Mouse (Mus musculus): ENCODE measurements at regions not wholly inside any gene's neighbourhood (a gene's known extent, or its start where the extent isn't known, plus 50 kb on each side); places are given as distances from the start of the nearest gene placed in this dataset.

DNA sequence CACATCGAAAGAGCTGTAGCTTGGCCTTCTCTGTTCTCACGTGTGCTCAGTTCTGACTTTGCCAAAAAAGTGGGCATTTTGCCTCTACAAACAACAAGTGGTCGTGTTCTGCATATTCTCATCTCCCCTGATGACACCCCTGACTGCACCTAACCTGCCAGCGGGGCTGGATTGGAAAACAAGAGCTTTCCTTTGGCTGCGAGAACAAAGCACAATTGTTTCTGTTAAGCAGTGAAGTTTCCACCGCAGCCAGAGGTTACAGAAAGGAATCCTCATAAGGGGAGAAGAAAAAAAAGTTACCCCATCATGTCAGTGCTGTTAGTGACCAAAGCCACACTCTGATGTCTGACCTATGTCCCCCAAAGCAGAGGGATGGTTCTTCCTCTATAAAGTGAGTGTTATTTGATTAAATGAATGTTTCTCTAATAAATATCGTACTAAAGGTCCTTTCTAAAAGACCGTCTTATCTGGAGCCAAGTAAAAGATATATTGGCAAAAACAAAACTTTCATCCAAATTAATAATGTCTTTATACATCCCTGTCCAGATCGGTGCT lies 371.4 kb upstream of the Intu start:
- no peak overlapping the region for H3K4me2 ChIP-seq (replicated peaks)
- no peak overlapping the region for H3K9ac ChIP-seq
- no peaks in the 10 kb centered on the region for H3K4me1 ChIP-seq
- ATAC-seq (ENCODE audit: low FRiP score, low read depth): no peak
- H3K27ac ChIP-seq: no peak overlapping the region
- H3K36me3 ChIP-seq: no peaks in the 10 kb centered on the region
- WGBS: 69% methylated on average over 9 of the region's 9 CpGs
- no peaks in the 10 kb centered on the region for H3K27me3 ChIP-seq (replicated peaks)
- no peaks in the 10 kb centered on the region for H3K9me3 ChIP-seq
- H3K4me3 ChIP-seq: no peak overlapping the region

DNA sequence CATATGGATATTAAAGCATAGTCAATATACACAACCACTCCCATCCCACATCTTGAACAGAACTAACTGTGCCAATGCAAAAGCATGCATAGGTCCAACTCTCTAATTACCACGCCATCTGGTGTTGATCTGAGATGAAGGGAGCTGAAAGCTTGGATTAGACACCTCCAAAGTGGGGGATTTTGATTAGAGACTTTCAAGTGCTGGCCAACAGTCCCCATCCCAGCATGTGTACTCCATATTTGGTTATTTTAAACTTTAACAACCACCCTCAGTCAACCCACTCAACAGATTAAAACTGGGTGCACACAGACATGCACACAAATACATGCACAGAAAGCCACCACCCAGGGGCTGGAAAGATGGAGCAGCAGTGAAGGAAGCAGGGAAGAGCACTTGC lies 366.9 kb upstream of the Intu start:
- H3K27me3 ChIP-seq (replicated peaks): no peaks in the 10 kb centered on the region
- H3K4me1 ChIP-seq: no peaks in the 10 kb centered on the region
- no peak overlapping the region for H3K9ac ChIP-seq
- no peak overlapping the region for H3K4me3 ChIP-seq
- no peaks in the 10 kb centered on the region for H3K36me3 ChIP-seq
- ATAC-seq (ENCODE audit: low FRiP score, low read depth): no peak
- H3K27ac ChIP-seq: no peak overlapping the region
- H3K9me3 ChIP-seq: no peaks in the 10 kb centered on the region
- WGBS: 93% methylated on average over 1 of the region's 1 CpGs
- H3K4me2 ChIP-seq (replicated peaks): no peak overlapping the region

DNA sequence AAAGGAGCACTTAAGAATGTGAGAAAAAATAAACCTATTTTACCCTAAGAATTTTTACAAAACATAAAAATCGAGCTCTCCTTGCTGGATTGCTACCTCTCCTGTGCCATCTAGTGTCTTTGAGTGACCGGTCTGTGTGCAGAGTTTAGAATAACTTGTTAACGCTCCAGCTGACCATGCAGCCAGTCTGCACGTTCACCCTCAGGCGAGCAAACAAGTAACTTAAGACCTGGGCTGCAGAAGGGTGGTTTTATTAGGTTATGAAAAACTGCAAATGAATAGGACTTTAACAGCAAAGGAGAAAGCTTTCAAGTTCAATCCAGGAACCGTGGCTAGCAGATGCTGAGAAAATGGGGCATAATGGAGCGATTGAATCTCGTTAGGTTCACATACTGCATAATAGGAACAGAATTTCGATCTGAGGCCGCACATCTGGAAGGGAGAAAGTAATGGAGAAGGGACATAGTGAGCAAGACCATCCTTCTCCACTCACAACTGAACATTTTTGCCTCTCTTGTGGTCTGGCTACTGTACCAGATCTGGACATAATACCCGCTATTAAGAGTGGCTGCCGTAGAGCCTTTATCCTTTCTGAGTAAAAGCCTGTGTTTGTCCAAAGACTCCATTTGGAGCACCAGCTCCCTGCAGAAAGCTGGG lies 363.0 kb upstream of the Intu start:
- Histone ChIP-seq H3K4me2 (replicated peaks) (no peak overlapping the region), H3K4me1 (no peaks in the 10 kb centered on the region), H3K27ac (no peak overlapping the region), H3K27me3 (replicated peaks) (no peaks in the 10 kb centered on the region), H3K9me3 (no peaks in the 10 kb centered on the region), H3K4me3 (no peak overlapping the region), H3K9ac (no peak overlapping the region), H3K36me3 (no peaks in the 10 kb centered on the region)
- no peak for ATAC-seq (ENCODE audit: low FRiP score, low read depth)
- 79% methylated on average over 12 of the region's 12 CpGs for WGBS

DNA sequence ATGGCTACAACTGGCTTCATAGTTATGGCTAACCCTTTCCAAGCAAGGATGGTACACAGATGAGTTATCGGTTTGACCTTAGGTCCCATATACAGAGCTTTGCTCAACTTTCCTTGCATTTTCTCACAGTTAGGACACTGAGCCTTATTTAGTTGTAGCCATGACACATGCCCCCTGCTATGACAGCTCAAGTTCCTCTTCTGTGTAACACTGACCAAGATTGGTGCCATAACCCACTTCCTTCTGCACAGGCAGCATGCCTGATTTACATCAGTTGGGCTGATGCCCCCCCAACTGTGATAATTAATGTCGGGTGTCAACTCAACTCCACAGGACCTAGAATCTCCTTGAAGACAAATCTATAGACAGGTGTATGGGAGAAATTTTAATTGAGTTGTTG lies 361.5 kb upstream of the Intu start:
- 88% methylated on average over 2 of the region's 2 CpGs for WGBS
- H3K27me3 ChIP-seq (replicated peaks): no peaks in the 10 kb centered on the region
- no peak overlapping the region for H3K9ac ChIP-seq
- ATAC-seq (ENCODE audit: low FRiP score, low read depth): no peak
- no peaks in the 10 kb centered on the region for H3K36me3 ChIP-seq
- H3K4me2 ChIP-seq (replicated peaks): no peak overlapping the region
- no peaks in the 10 kb centered on the region for H3K9me3 ChIP-seq
- H3K27ac ChIP-seq: no peak overlapping the region
- H3K4me3 ChIP-seq: no peak overlapping the region
- no peaks in the 10 kb centered on the region for H3K4me1 ChIP-seq

DNA sequence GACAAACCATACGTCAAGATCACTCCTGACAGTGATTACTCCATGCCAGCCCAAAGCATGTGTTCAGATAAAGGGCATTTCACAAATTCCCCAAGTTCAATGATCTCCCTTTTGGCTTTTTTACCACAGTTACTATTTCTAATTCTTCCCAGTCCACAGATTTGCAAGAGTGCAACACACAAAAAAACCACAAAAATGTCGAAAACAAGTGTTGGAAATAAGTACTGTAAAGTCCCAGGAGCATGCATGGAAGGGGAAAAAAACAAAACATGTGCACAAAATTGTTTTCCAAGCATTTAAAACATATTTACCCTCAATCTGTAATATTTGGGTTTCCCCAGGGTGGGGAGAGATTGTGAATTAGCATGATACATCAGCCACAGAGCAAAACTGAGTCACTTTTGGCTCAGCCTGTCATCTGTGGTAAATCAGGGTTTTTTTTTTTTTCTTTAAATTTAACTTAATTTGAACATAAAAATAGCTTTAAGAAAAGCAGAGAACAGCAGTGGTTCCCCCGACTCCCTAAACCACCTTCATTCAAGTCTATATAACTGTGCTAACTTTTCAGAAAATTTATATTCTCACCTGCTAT lies 351.3 kb upstream of the Intu start:
- no peak overlapping the region for H3K27ac ChIP-seq
- no peak overlapping the region for H3K4me3 ChIP-seq
- ATAC-seq (ENCODE audit: low FRiP score, low read depth): no peak
- H3K4me2 ChIP-seq (replicated peaks): no peak overlapping the region
- H3K9ac ChIP-seq: no peak overlapping the region
- no peaks in the 10 kb centered on the region for H3K9me3 ChIP-seq
- H3K27me3 ChIP-seq (replicated peaks): no peaks in the 10 kb centered on the region
- no peaks in the 10 kb centered on the region for H3K4me1 ChIP-seq
- H3K36me3 ChIP-seq: no peaks in the 10 kb centered on the region
- WGBS: 84% methylated on average over 3 of the region's 3 CpGs

DNA sequence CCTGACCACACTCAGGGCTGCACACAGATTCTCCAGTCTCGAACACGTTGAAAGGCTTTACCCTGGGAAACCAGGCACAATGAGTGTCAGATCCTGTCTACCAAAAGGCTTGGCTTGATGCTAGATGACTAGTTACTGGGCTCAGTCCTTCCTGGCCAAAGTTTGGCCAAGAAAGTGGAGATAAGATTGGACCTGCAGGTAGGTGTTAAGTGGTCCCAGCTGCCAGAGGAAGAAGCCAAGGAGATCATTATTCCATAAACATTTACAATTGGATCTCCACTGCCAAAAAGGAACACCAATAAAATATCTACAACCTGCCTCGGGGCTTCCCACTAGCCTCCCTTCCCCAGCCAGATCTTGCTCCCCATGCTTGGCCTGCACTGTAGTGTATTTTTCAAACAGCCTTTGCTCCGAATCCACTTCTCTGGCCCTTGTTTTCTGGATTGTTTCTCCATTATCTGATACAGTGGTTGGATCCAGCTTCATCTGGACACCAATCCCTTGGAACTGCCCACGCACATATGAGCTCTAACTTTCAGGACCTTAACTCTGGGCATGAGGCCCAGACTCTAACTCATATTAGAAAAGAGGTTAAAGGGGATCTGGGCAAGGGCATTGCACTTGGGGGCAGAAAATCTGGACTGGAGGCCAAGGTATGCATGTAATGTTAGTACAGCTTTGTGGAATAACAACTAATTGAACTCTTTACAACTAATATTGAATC lies 345.3 kb upstream of the Intu start:
- H3K27me3 ChIP-seq (replicated peaks): no peaks in the 10 kb centered on the region
- no peak overlapping the region for H3K4me2 ChIP-seq (replicated peaks)
- ATAC-seq (ENCODE audit: low FRiP score, low read depth): no peak
- no peaks in the 10 kb centered on the region for H3K36me3 ChIP-seq
- H3K27ac ChIP-seq: no peak overlapping the region
- H3K4me1 ChIP-seq: no peaks in the 10 kb centered on the region
- H3K4me3 ChIP-seq: no peak overlapping the region
- H3K9ac ChIP-seq: no peak overlapping the region
- H3K9me3 ChIP-seq: no peaks in the 10 kb centered on the region
- WGBS: 88% methylated on average over 5 of the region's 5 CpGs

DNA sequence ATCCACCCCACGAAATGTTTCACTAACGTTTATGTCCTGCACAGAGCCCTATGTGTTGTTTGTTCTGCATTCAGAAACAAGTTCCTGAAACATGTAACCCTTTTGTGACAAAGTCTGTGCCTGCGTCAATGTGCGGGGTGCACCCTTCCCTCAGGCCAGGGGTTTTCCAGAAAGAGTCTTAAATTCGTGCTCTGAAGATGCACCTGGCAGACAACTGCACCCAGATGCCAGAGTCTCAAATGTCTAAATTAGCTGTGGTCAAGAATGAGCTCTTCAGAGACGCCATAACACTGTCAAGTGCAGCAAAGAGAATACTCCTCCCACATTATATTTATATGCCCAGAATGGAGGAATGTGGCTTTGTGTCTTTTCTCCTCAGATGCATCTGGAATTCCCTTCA lies 341.6 kb upstream of the Intu start:
- no peak overlapping the region for H3K4me3 ChIP-seq
- H3K4me1 ChIP-seq: no peaks in the 10 kb centered on the region
- H3K9ac ChIP-seq: no peak overlapping the region
- no peaks in the 10 kb centered on the region for H3K36me3 ChIP-seq
- H3K27ac ChIP-seq: no peak overlapping the region
- 83% methylated on average over 6 of the region's 6 CpGs for WGBS
- no peaks in the 10 kb centered on the region for H3K9me3 ChIP-seq
- no peaks in the 10 kb centered on the region for H3K27me3 ChIP-seq (replicated peaks)
- no peak overlapping the region for H3K4me2 ChIP-seq (replicated peaks)
- ATAC-seq (ENCODE audit: low FRiP score, low read depth): no peak

DNA sequence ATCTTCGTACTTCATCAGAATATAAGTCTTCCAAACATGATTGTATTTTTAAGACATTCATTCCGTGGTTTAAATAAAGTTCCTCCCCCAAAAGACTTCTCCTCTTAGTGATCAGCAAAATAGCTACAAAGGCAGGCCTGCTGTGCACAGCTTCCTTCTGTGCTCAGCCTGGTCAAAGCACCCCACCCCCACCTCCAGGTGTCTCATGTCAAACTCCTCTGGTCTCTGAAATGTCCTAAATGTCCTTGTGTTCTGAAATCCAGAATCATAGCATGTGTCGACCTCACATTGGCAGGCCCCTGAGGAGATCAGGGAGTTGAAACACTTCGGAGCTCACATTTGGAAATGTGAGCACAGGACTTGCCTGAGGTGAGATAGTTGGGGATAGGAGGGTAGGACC lies 341.1 kb upstream of the Intu start:
- H3K9ac ChIP-seq: no peak overlapping the region
- no peak overlapping the region for H3K4me2 ChIP-seq (replicated peaks)
- H3K9me3 ChIP-seq: no peaks in the 10 kb centered on the region
- H3K4me3 ChIP-seq: no peak overlapping the region
- H3K27me3 ChIP-seq (replicated peaks): no peaks in the 10 kb centered on the region
- no peaks in the 10 kb centered on the region for H3K36me3 ChIP-seq
- no peak overlapping the region for H3K27ac ChIP-seq
- 68% methylated on average over 4 of the region's 4 CpGs for WGBS
- ATAC-seq (ENCODE audit: low FRiP score, low read depth): no peak
- H3K4me1 ChIP-seq: no peaks in the 10 kb centered on the region

DNA sequence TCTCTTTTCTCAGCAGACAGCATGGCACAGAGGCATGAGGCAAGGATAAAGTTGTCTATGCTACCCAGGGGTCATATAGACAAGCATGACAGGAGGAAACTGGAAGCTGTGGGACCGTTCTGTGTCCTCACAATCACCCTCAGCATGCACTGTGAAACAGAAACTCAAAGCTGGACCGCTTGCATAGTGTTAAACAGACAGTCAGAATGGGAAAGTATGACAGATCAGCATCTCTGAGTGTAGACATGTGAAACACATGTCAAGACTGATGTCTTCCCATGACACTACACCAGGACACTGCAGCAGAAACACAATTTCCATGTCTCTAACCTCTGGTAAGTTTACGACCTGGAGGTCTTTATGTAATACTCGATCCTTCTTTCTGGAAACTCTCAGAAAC lies 330.9 kb upstream of the Intu start:
- H3K4me1 ChIP-seq: no peaks in the 10 kb centered on the region
- H3K4me3 ChIP-seq: no peak overlapping the region
- H3K27me3 ChIP-seq (replicated peaks): no peaks in the 10 kb centered on the region
- no peak for ATAC-seq (ENCODE audit: low FRiP score, low read depth)
- H3K36me3 ChIP-seq: no peaks in the 10 kb centered on the region
- H3K9ac ChIP-seq: no peak overlapping the region
- H3K27ac ChIP-seq: no peak overlapping the region
- no peaks in the 10 kb centered on the region for H3K9me3 ChIP-seq
- 86% methylated on average over 4 of the region's 4 CpGs for WGBS
- no peak overlapping the region for H3K4me2 ChIP-seq (replicated peaks)

DNA sequence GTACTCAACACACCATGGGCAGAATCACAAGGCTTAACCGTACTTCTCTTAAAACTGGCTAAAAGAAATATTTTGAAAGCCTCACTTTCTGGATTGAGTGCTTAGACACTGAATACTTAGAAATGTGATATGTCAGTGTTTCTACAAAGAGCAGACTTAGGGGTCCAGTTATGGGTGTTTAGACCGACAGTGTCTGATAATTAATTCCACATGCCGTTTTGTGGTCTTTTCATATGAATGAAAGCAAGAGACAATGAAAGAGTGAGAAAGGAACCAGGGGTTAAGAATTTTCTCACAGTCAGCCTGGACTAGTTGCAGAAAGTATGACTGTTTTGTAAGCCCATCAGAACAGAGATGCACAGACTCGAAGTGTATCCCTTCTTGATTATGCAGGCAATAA lies 324.8 kb upstream of the Intu start:
- Histone ChIP-seq H3K27ac (no peak overlapping the region), H3K9ac (no peak overlapping the region), H3K9me3 (no peaks in the 10 kb centered on the region), H3K4me2 (replicated peaks) (no peak overlapping the region), H3K4me3 (no peak overlapping the region), H3K27me3 (replicated peaks) (no peaks in the 10 kb centered on the region), H3K4me1 (no peaks in the 10 kb centered on the region), H3K36me3 (no peaks in the 10 kb centered on the region)
- no peak for ATAC-seq (ENCODE audit: low FRiP score, low read depth)
- WGBS: 50% methylated on average over 4 of the region's 4 CpGs

DNA sequence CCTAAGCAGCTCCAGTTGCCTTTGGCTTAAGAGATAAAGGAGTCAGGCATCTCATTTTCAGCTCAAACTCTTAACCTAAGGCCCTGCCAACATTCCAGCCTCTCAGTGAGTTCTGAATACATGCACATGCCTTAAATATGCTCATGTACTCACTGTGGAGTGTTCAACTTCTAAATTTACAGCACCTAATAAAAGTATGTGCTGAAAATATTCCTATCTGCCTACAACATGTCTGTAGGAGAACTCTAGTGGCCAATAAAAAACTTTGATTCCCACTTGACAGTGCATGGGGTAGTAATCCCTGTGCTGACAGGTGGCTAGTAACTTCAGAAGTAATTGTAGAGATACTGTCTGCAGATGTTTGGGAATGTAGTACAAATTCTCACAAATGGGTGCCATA lies 319.3 kb upstream of the Intu start:
- no peak overlapping the region for H3K27ac ChIP-seq
- no peak overlapping the region for H3K9ac ChIP-seq
- H3K36me3 ChIP-seq: no peaks in the 10 kb centered on the region
- no peak overlapping the region for H3K4me3 ChIP-seq
- H3K4me1 ChIP-seq: no peaks in the 10 kb centered on the region
- no peaks in the 10 kb centered on the region for H3K9me3 ChIP-seq
- no peak for ATAC-seq (ENCODE audit: low FRiP score, low read depth)
- no peak overlapping the region for H3K4me2 ChIP-seq (replicated peaks)
- no peaks in the 10 kb centered on the region for H3K27me3 ChIP-seq (replicated peaks)

DNA sequence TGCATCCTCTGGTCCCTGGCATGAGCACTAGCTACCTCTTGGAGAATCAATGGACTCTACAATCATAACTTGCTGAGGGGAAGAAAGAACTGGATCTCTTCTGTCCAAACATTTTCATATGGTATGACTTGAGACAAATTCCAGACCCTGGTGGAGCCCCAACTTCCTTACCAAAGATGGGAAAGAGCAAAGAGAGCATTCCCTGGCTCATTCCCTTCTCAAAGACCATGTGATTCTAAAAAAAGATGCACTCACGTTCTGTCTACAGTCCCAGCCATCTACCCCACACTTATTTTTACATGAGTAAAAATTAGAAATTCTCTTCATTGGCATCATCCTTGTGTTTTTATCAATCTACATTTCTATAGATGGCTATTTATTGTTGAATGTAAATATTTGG lies 304.3 kb upstream of the Intu start:
- Histone ChIP-seq H3K36me3 (no peaks in the 10 kb centered on the region), H3K9me3 (no peaks in the 10 kb centered on the region), H3K4me1 (no peaks in the 10 kb centered on the region), H3K9ac (no peak overlapping the region), H3K4me2 (replicated peaks) (no peak overlapping the region), H3K27me3 (replicated peaks) (no peaks in the 10 kb centered on the region), H3K27ac (no peak overlapping the region), H3K4me3 (no peak overlapping the region)
- WGBS: 80% methylated on average over 1 of the region's 1 CpGs
- no peak for ATAC-seq (ENCODE audit: low FRiP score, low read depth)

All from neural tube, embryonic 12.5 days (tissue).